Mouse (Mus musculus) bone marrow, adult 2 months (tissue): ENCODE results near the gene Fads2. TPM values are rescaled to one million over a fixed set of nuclear protein-coding genes. Genes with fewer than 3 reads are reported as not detected.

ENCODE experiments used
- H3K27ac ChIP-seq: fragments of 200-500 bp; 2 replicates; pipeline ENCODE4 v1.5.1; 2012; ENCODE audit warnings: low read depth, mild to moderate bottlenecking, control low read depth, inconsistent platforms, low read length; ENCODE audit not compliant: control insufficient read depth, poor library complexity, insufficient read depth
- H3K4me1 ChIP-seq: fragments of 200-500 bp; 2 replicates; pipeline ENCODE4 v1.6.1; 2011; ENCODE audit warnings: low read length; ENCODE audit not compliant: control insufficient read depth, insufficient read depth
- H3K4me3 ChIP-seq: fragments of 200-500 bp; replicated peaks from 2 replicates; pipeline ENCODE3; 2011; ENCODE audit warnings: mild to moderate bottlenecking, low read depth, low read length, control low read depth; ENCODE audit not compliant: control insufficient read depth
- CTCF ChIP-seq: fragments of 200-500 bp; IDR thresholded peaks from 2 replicates; pipeline ENCODE4 v1.5.1; 2011; ENCODE audit warnings: low read length, control low read depth; ENCODE audit not compliant: control insufficient read depth, insufficient read depth
- POLR2A ChIP-seq: fragments of 200-500 bp; IDR thresholded peaks from 2 replicates; pipeline ENCODE4 v1.6.1; 2011; ENCODE audit warnings: low read depth, mild to moderate bottlenecking, control low read depth, low read length, borderline replicate concordance; ENCODE audit not compliant: control insufficient read depth
- WGBS: fragments of 180-500 bp; shearing (Covaris S2); methylation state at CpG from one replicate; pipeline ENCODE4 v1.1.7; 2018; 5-methylcytosine and 5-hydroxymethylcytosine counted together
- polyA plus RNA-seq: library from polyadenylated mRNA; stranded (reverse); fragments of >200 nt; gene quantifications from 2 replicates; pipeline ENCODE4 v1.2.4, GENCODE M21; 2011; ENCODE audit warnings: low replicate concordance; ENCODE audit not compliant: missing spikeins, insufficient read depth, insufficient read length

Gene Fads2
- polyA plus RNA-seq, 1 experiment, result 17.5 TPM

DNA sequence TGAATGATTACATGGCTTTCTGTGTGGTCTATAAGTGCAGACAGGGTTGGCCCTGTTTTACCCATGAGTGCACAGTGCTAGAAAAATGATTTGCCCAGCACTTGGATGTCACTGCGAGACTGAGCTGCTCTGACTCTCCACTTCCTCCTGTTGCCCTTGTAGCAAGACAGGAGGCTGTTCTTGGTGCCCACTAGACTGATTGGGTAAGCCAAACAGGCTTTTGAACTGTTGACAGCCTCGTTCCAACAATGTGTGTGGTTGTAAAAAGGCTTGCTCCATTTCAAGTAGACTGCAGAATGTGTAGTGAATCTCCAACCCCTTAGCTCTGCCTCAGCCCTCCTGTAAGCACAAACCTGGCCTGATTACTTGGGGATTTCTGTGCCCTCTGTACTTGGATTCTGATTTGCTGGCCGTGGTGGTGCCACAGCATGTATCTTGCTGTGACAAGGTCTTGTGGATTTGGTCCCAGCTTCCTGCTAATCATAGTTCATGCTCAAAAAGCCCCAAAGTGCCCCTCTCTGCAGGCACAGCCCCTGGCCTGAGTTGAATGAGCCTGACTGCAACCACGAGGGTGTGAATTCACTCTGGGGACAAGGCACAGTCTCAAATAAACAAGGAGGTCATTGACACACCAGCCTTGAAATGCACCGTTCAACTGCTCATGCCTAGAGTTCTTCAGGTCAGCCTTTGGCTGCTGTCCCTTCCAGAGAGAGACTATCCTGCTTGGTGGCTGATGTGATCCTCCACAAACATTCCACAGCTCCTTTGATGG lies 25.1 kb upstream of the Fads2 start:
- no peak overlapping the region for H3K4me3 ChIP-seq
- no peak overlapping the region for H3K27ac ChIP-seq
- 33% methylated on average over 5 of the region's 5 CpGs for WGBS
- TF ChIP-seq CTCF, result no peak
- no peak for TF ChIP-seq POLR2A
- H3K4me1 ChIP-seq, result no peaks in the 10 kb centered on the region

DNA sequence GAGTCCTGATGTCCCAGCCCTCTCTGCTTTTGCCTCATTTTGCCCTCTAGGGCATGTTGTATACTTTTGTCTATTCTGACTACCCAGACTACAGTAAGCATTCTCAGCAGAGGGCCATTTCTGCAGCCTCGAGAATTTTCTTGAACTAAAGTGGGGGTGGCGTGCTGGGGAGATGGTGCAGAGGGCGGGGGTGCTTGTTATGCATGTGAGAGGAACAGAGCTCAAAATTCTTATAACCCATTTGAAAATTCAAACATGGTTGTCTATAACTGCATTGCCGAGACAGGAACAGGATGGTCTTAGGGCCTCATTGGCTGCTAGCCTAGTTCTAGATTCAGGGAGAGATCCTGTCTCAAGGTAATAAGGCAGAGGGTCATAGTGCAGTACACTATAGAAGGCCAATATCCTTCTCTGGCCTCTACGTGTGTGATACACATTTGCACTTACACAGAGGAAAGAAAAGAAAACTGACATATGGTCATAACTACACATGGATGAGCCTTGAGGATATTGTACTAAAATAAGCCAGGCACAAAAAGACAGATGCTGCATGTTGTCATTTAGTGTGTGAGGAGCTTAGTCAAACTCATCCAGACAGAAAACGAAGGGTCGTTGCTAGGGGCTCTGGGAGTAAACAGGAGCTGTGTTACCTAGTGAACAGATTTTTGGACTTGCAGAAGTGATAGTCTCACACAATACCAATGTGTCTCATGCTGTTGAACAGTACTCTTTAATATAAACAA lies 22.5 kb upstream of the Fads2 start:
- no peak for TF ChIP-seq POLR2A
- TF ChIP-seq CTCF, result no peak
- Histone ChIP-seq H3K4me1 (no peaks in the 10 kb centered on the region), H3K27ac (no peak overlapping the region), H3K4me3 (no peak overlapping the region)
- 76% methylated on average over 7 of the region's 7 CpGs for WGBS

DNA sequence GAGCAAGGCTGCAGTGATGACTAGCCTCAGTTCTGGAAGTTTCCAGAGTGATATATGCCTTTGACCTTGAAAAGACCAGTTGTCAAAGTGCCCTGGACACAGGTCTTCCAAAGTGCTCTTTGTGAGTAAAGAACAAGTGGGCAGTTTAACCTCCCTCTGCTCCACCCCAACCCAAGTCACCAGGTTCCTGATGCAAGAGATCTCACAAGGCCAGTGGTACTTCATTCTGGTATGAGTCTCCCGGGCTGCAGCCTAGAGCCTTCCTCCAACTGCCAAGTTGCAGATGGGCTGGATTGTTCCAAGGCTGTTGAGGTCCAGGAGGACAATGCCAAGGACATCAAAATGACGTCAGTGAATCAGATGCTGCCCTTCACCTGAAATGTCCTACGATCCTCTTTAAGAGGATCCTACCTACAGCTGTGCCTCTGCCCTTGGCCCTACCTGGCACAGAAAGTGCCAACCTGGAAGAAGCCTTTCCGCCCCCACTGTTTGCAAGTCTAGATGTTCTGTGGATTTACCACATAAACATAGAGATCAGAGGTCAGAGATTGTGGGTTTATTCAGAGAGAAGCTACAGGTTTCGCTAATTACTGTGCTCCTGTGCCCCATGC lies 20.6 kb upstream of the Fads2 start:
- no peak overlapping the region for H3K27ac ChIP-seq
- H3K4me3 ChIP-seq, result no peak overlapping the region
- TF ChIP-seq POLR2A, result no peak
- TF ChIP-seq CTCF, result no peak
- 88% methylated on average over 5 of the region's 5 CpGs for WGBS
- H3K4me1 ChIP-seq, result no peaks in the 10 kb centered on the region

DNA sequence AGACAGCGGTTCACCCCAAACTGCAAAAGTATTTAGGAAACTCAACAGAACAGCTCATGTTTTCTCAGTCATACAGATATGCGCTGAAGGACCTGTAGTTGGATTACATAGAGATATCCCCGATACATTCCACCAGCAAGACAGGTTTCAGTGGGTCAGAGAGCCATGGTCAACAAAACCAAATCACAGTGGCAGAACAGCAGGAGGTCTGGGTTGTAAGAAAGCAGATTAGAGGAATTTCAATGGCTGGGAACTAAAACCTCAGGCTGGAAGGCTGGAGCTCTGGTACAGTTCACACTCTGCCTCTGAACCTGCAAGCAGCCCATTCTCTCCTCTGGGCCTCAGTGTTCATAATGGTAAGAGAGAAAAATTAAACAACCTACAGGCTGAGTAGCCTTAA lies 15.1 kb upstream of the Fads2 start:
- 86% methylated on average over 3 of the region's 3 CpGs for WGBS
- H3K4me1 ChIP-seq, result no peaks in the 10 kb centered on the region
- TF ChIP-seq POLR2A (no peak), CTCF (no peak)
- H3K27ac ChIP-seq, result no peak overlapping the region
- H3K4me3 ChIP-seq, result no peak overlapping the region

GRCm38 (mm10) chr19:10115373-10116158 lies 14.0 kb upstream of the Fads2 start:
- TF ChIP-seq POLR2A (no peak), CTCF (no peak)
- 80% methylated on average over 6 of the region's 6 CpGs for WGBS
- no peaks in the 10 kb centered on the region for H3K4me1 ChIP-seq
- H3K4me3 ChIP-seq, result no peak overlapping the region
- H3K27ac ChIP-seq, result no peak overlapping the region

DNA sequence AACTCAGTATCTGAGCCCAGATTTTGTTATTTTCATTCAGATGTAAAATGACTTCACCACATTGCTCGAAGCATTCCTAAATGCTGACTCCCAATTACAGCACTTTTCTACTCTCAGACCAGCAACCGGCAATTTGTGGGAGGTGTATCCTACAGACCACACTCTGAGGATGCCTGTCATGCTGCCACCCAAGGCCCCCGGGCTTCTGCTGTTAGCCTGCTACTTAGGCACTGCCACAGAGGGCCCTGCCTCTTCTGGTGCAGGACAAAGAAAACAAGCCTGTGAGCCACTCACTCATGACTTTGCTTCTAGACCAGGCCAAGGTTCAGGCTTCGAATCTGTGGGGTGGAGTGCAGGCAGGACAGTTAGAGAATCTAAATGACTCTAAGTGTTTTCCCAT lies 11.4 kb upstream of the Fads2 start:
- no peak overlapping the region for H3K27ac ChIP-seq
- H3K4me1 ChIP-seq, result no peaks in the 10 kb centered on the region
- 78% methylated on average over 4 of the region's 4 CpGs for WGBS
- H3K4me3 ChIP-seq, result no peak overlapping the region
- TF ChIP-seq POLR2A, result no peak
- TF ChIP-seq CTCF, result no peak

- WGBS, result 78% methylated on average over 2 of the region's 2 CpGs
- no peaks in the 10 kb centered on the region; the same call in 1 of the 2 replicates for H3K4me1 ChIP-seq
These were observed 7.1 kb upstream of the Fads2 start for GRCm38 (mm10) chr19:10108666-10109065.

More at GRCm38 (mm10) chr19:10108666-10109065, 7.1 kb upstream of the Fads2 start:
- Histone ChIP-seq H3K4me3 (no peak overlapping the region), H3K27ac (no peak overlapping the region)
- TF ChIP-seq CTCF, result no peak
- no peak for TF ChIP-seq POLR2A
